Comparison of ENCODE assay signal across 8 mouse cellular contexts in the genomic region with DNA sequence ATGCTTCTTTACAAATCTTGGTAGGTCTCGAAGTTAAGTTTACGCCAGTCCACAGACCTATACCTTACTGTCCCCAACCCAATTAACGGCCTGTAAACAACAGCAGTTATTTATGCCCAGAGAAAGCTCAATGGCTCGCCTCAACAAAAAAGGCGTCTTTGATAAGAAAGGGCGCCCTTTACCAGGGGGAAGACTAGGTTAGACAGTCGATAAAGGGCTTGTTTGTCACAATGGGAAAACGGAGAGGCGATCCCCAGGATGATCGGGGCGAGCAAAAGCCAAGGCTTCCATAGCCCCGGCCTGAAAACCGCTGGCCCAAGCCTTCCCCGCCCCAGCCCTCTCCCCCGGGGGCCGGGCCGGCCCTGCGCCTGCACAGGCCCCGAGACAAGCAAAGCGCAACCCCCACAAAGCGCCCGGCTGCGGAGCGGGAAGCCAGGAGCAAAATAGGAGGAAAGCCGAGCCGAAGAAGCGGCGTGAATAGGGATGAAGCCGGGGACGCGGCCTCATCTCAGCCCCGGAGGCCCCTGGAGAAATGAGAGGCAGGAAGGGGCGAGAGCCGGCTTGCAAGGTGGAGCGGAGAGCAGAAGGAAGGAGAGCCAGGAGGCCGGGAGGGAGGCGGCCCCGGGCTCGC. TPM values are rescaled to one million over a fixed set of nuclear protein-coding genes. Genes with fewer than 3 reads are reported as not detected.
A peak's percentile ranks its signal among the peaks of the same experiment; 100 is the strongest.
DNase-seq lines count a peak whose midpoint lies in the region; ATAC-seq and TF ChIP-seq lines count a peak whose summit lies in the region.

No protein-coding gene starts in this region.

- TF ChIP-seq EP300 in ES-Bruce4 (IDR thresholded peaks at IDR 0.05; ENCODE audit: insufficient read depth, low read depth, low read length), result no peak

- no peak for DNase-seq in heart, postnatal 4 days
- DNase-seq in midbrain, embryonic 14.5 days, result no peak
- DNase-seq in layer of hippocampus, adult 9-10 months (ENCODE audit: low spot score), result no peak
- no peak for DNase-seq in right cerebral cortex, postnatal 10 days (ENCODE audit: low spot score in 2 of 2)

- TF ChIP-seq CTCF in ES-Bruce4 (IDR thresholded peaks at IDR 0.05; ENCODE audit: low read depth, low read length), result no peak

- TF ChIP-seq POLR2A in ES-Bruce4 (IDR thresholded peaks at IDR 0.05; ENCODE audit: insufficient read depth, low read length), result no peak

- ATAC-seq in heart, embryonic 15.5 days (replicated peaks; ENCODE audit: insufficient number of reproducible peaks, insufficient read depth, low FRiP score, low read depth), result peak; percentile 45
- ATAC-seq in embryonic facial prominence, embryonic 13.5 days (ENCODE audit: insufficient number of reproducible peaks, insufficient read depth, low FRiP score, low TSS enrichment, low read depth), result no peak; the same call in 1 of the 2 replicates
- peak; percentile 49 for ATAC-seq in inflammation-experienced regulatory T-cells, adult 6 months
- ATAC-seq in midbrain, embryonic 14.5 days (ENCODE audit: low FRiP score, low TSS enrichment), result peak; percentile 34; the same call in 1 of the 2 replicates

- H3K27me3 ChIP-seq in heart, embryonic 15.5 days, result no peaks in the 10 kb centered on the region
- no peaks in the 10 kb centered on the region for H3K27me3 ChIP-seq in ES-Bruce4 (ENCODE audit: control insufficient read depth, insufficient read depth, low read length, poor library complexity, severe bottlenecking)
- no peaks in the 10 kb centered on the region for H3K27me3 ChIP-seq in embryonic facial prominence, embryonic 13.5 days
- H3K27me3 ChIP-seq in midbrain, embryonic 14.5 days (ENCODE audit: control insufficient read depth, insufficient read depth, low read length), result no peaks in the 10 kb centered on the region; the same call in 1 of the 2 replicates

- H3K36me3 ChIP-seq in heart, embryonic 15.5 days, result no peaks in the 10 kb centered on the region
- H3K36me3 ChIP-seq in ES-Bruce4 (ENCODE audit: control insufficient read depth, insufficient read depth, low read length, poor library complexity, severe bottlenecking), result peaks cover 3% of the 10 kb centered on the region; the same call in 1 of the 2 replicates
- H3K36me3 ChIP-seq in embryonic facial prominence, embryonic 13.5 days, result peaks cover 9% of the 10 kb centered on the region; the same call in 1 of the 2 replicates
- H3K36me3 ChIP-seq in midbrain, embryonic 14.5 days (ENCODE audit: control insufficient read depth, insufficient read depth, low read length), result no peaks in the 10 kb centered on the region

- H3K4me2 ChIP-seq in heart, embryonic 15.5 days, result peak overlapping the region; percentile 74
- H3K4me2 ChIP-seq in embryonic facial prominence, embryonic 13.5 days, result peak overlapping the region; percentile 64
- peak overlapping the region; percentile 64 for H3K4me2 ChIP-seq in midbrain, embryonic 14.5 days (ENCODE audit: low read length)

- H3K4me1 ChIP-seq in heart, embryonic 15.5 days (replicated peaks), result peaks cover 22% of the 10 kb centered on the region
- H3K4me1 ChIP-seq in ES-Bruce4 (ENCODE audit: control insufficient read depth, insufficient read depth, low read length), result peaks cover 1% of the 10 kb centered on the region
- H3K4me1 ChIP-seq in embryonic facial prominence, embryonic 13.5 days, result peaks cover 30% of the 10 kb centered on the region
- H3K4me1 ChIP-seq in midbrain, embryonic 14.5 days (ENCODE audit: control insufficient read depth, insufficient read depth, low read length), result peaks cover 25% of the 10 kb centered on the region

- no peaks in the 10 kb centered on the region for H3K9me3 ChIP-seq in heart, embryonic 15.5 days (replicated peaks)
- H3K9me3 ChIP-seq in ES-Bruce4 (replicated peaks; ENCODE audit: control insufficient read depth, insufficient read depth, low read length, poor library complexity, severe bottlenecking), result no peaks in the 10 kb centered on the region
- no peaks in the 10 kb centered on the region for H3K9me3 ChIP-seq in embryonic facial prominence, embryonic 13.5 days
- no peaks in the 10 kb centered on the region for H3K9me3 ChIP-seq in midbrain, embryonic 14.5 days (ENCODE audit: control insufficient read depth, low read length)

- peak overlapping the region; percentile 98 for H3K9ac ChIP-seq in heart, embryonic 15.5 days
- H3K9ac ChIP-seq in ES-Bruce4 (ENCODE audit: low read depth, poor library complexity, severe bottlenecking), result peak overlapping the region; percentile 98
- peak overlapping the region; percentile 99 for H3K9ac ChIP-seq in embryonic facial prominence, embryonic 13.5 days
- H3K9ac ChIP-seq in midbrain, embryonic 14.5 days (replicated peaks; ENCODE audit: low read length), result peak overlapping the region; percentile 97

- H3K4me3 ChIP-seq in heart, embryonic 15.5 days, result peak overlapping the region; percentile 78
- H3K4me3 ChIP-seq in ES-Bruce4 (ENCODE audit: low read depth, low read length), result peak overlapping the region; percentile 93
- H3K4me3 ChIP-seq in embryonic facial prominence, embryonic 13.5 days, result peak overlapping the region; percentile 100
- peak overlapping the region; percentile 99 for H3K4me3 ChIP-seq in midbrain, embryonic 14.5 days (replicated peaks; ENCODE audit: low read depth, low read length)

- under 1% methylated on average over 38 of the region's 39 CpGs for WGBS in heart, embryonic 15.5 days
- whole genome bisulfite sequencing in embryonic facial prominence, embryonic 13.5 days, result under 1% methylated on average over 39 of the region's 39 CpGs
- WGBS in midbrain, embryonic 14.5 days, result under 1% methylated on average over 39 of the region's 39 CpGs

- peak overlapping the region; percentile 91 for H3K27ac ChIP-seq in heart, embryonic 15.5 days
- peak overlapping the region; percentile 62; the same call in 1 of the 2 replicates for H3K27ac ChIP-seq in ES-Bruce4 (ENCODE audit: insufficient read depth, low read length)
- peak overlapping the region; percentile 94 for H3K27ac ChIP-seq in embryonic facial prominence, embryonic 13.5 days
- peak overlapping the region; percentile 97 for H3K27ac ChIP-seq in midbrain, embryonic 14.5 days (replicated peaks; ENCODE audit: low read depth, low read length)

RNA-seq across cellular contexts. Expression of a gene that starts 0.7 kb away (rescaled TPM):
- polyA plus RNA-seq in heart, embryonic 15.5 days (2015; fragmentation: Nextera tagmentation; extraction: Ambion mirVana), result 34.4 and 38.4 TPM in 2 replicates
- 10 to 100 TPM; 29.5 to 29.7 TPM for total RNA-seq in heart, postnatal 4 days (2021)
- 75.8 and 89.1 TPM in 2 replicates for polyA plus RNA-seq in ES-Bruce4 (2011; ENCODE audit: insufficient read depth, insufficient read length, low read depth, missing spikeins)
- polyA plus RNA-seq in embryonic facial prominence, embryonic 13.5 days (2015; fragmentation: Nextera tagmentation; extraction: Ambion mirVana), result 84.0 and 84.7 TPM in 2 replicates
- 10 to 100 TPM; 58.6 to 77.0 (median 60.5) TPM for polyA plus RNA-seq in inflammation-experienced regulatory T-cells, adult 6 months (2017; shearing (Covaris generic))
- polyA plus RNA-seq in midbrain, embryonic 14.5 days (2014; fragmentation: Nextera tagmentation; extraction: Ambion mirVana), result 51.3 and 58.4 TPM in 2 replicates

RNA-seq across cellular contexts. Expression of a gene that starts 23.7 kb away (rescaled TPM):
- polyA plus RNA-seq in heart, embryonic 15.5 days (2015; fragmentation: Nextera tagmentation; extraction: Ambion mirVana), result 9.7 and 13.7 TPM in 2 replicates
- 1 to 10 TPM; 4.4 to 5.3 TPM for total RNA-seq in heart, postnatal 4 days (2021)
- polyA plus RNA-seq in ES-Bruce4 (2011; ENCODE audit: insufficient read depth, insufficient read length, low read depth, missing spikeins), result 3.8 and 5.3 TPM in 2 replicates
- polyA plus RNA-seq in embryonic facial prominence, embryonic 13.5 days (2015; fragmentation: Nextera tagmentation; extraction: Ambion mirVana), result 16.1 and 17.0 TPM in 2 replicates
- polyA plus RNA-seq in inflammation-experienced regulatory T-cells, adult 6 months (2017; shearing (Covaris generic)), result not detected
- 2.3 and 4.2 TPM in 2 replicates for polyA plus RNA-seq in midbrain, embryonic 14.5 days (2014; fragmentation: Nextera tagmentation; extraction: Ambion mirVana)

RNA-seq across cellular contexts. Expression of a gene that starts 48.7 kb away (rescaled TPM):
- 15.1 and 20.4 TPM in 2 replicates for polyA plus RNA-seq in heart, embryonic 15.5 days (2015; fragmentation: Nextera tagmentation; extraction: Ambion mirVana)
- total RNA-seq in heart, postnatal 4 days (2021), result 10 to 100 TPM; 21.9 TPM
- 30.3 and 36.1 TPM in 2 replicates for polyA plus RNA-seq in ES-Bruce4 (2011; ENCODE audit: insufficient read depth, insufficient read length, low read depth, missing spikeins)
- 63.0 and 67.8 TPM in 2 replicates for polyA plus RNA-seq in embryonic facial prominence, embryonic 13.5 days (2015; fragmentation: Nextera tagmentation; extraction: Ambion mirVana)
- not detected for polyA plus RNA-seq in inflammation-experienced regulatory T-cells, adult 6 months (2017; shearing (Covaris generic))
- 7.2 and 8.0 TPM in 2 replicates for polyA plus RNA-seq in midbrain, embryonic 14.5 days (2014; fragmentation: Nextera tagmentation; extraction: Ambion mirVana)
